Mouse (Mus musculus) hindbrain, embryonic 14.5 days (tissue): ENCODE data around the gene Ush2a. TPM values are rescaled to one million over a fixed set of nuclear protein-coding genes. Genes with fewer than 3 reads are reported as not detected.

Experiments used
- ATAC-seq: fragments of 200-750 bp; cut with Nextera tagmentation; 2 replicates; pipeline ENCODE4 v1.8.0; 2017; ENCODE audit warnings: moderate number of reproducible peaks, mild to moderate bottlenecking, moderate TSS enrichment, moderate library complexity; ENCODE audit not compliant: low FRiP score
- DNase-seq: peaks from one replicate; pipeline ENCODE4 v3.0.0-alpha.2; 2015; ENCODE audit warnings: low spot score
- H3K27ac ChIP-seq: fragments of 300-500 bp; sonication (generic); 2 replicates; pipeline ENCODE4 v1.5.1; 2014; ENCODE audit warnings: mild to moderate bottlenecking, moderate library complexity
- H3K27me3 ChIP-seq: fragments of 300-500 bp; sonication (generic); 2 replicates; pipeline ENCODE4 v1.6.1; 2014; ENCODE audit warnings: mild to moderate bottlenecking, low read length, mixed read lengths; ENCODE audit not compliant: control insufficient read depth, insufficient read depth
- H3K36me3 ChIP-seq: fragments of 300-500 bp; sonication (generic); replicated peaks from 2 replicates; pipeline ENCODE4 v1.6.1; 2014; ENCODE audit not compliant: control insufficient read depth, insufficient read depth
- H3K4me1 ChIP-seq: fragments of 300-500 bp; sonication (generic); replicated peaks from 2 replicates; pipeline ENCODE4 v1.6.1; 2014; ENCODE audit warnings: antibody characterized with exemption, low read length, mixed read lengths; ENCODE audit not compliant: control insufficient read depth, insufficient read depth
- H3K4me2 ChIP-seq: fragments of 300-500 bp; sonication (generic); replicated peaks from 2 replicates; pipeline ENCODE4 v1.6.1; 2014; ENCODE audit warnings: mild to moderate bottlenecking, moderate library complexity
- H3K4me3 ChIP-seq: fragments of 300-500 bp; sonication (generic); replicated peaks from 2 replicates; pipeline ENCODE4 v1.5.1; 2014; ENCODE audit warnings: mild to moderate bottlenecking, low read length
- H3K9ac ChIP-seq: fragments of 300-500 bp; sonication (generic); 2 replicates; pipeline ENCODE4 v1.6.1; 2014
- H3K9me3 ChIP-seq: fragments of 300-500 bp; sonication (generic); 2 replicates; pipeline ENCODE4 v1.6.1; 2016; ENCODE audit warnings: low read length; ENCODE audit not compliant: control insufficient read depth
- WGBS: fragments of 180-500 bp; shearing (Covaris S2); extraction: QIAGEN DNeasy Blood & Tissue Kit; methylation state at CpG from one replicate; pipeline ENCODE4 v1.1.7; 2014; 5-methylcytosine and 5-hydroxymethylcytosine counted together
- polyA plus RNA-seq: library from polyadenylated mRNA; unstranded; fragments of >200 nt; fragmentation: Nextera tagmentation; extraction: Ambion mirVana; gene quantifications from 2 replicates; pipeline ENCODE4 v1.2.1, GENCODE M21; 2014

Gene Ush2a
- polyA plus RNA-seq, 1 experiment from 2014 or later: 0.36 TPM

DNA sequence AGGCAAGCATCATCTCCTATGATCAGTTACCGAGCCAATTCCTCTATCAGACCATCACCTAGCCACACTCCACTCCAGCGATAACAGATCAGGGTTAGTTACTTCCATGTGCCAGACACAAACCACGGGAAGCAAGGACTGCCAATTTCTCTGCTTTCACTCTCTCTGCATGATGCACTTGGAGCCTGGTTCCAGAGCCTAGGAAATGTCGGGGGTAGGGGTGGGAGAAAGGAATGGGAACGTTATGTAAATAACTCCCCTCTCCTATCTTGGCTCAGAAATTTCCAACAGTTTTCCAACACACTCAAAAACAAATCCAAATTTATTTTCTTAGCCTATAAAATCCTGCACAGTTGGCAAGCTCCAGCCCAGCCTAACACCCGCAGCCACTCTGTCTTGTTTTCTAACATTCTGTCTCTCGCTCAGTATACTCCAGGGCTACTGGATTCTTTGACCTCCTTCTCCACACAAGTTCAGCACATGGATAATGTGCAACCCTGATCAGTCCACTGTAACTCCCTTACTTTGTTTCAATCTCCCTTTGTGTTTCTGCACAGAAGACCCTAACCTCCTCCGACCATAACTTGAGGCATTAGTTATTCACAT is 515.8 kb downstream of the Ush2a start:
- no peak for ATAC-seq
- no peaks in the 10 kb centered on the region for H3K4me1 ChIP-seq
- no peaks in the 10 kb centered on the region for H3K27me3 ChIP-seq
- 0 out of 2 replicates have a peak, but pooled peaks cover 10% of the 10 kb centered on the region for H3K9me3 ChIP-seq
- no peaks in the 10 kb centered on the region for H3K36me3 ChIP-seq
- H3K27ac ChIP-seq: no peak overlapping the region
- 76% methylated on average over 8 of the region's 8 CpGs for WGBS
- no peak overlapping the region for H3K9ac ChIP-seq
- no peak overlapping the region for H3K4me3 ChIP-seq
- DNase-seq: no peak
- no peak overlapping the region for H3K4me2 ChIP-seq

DNA sequence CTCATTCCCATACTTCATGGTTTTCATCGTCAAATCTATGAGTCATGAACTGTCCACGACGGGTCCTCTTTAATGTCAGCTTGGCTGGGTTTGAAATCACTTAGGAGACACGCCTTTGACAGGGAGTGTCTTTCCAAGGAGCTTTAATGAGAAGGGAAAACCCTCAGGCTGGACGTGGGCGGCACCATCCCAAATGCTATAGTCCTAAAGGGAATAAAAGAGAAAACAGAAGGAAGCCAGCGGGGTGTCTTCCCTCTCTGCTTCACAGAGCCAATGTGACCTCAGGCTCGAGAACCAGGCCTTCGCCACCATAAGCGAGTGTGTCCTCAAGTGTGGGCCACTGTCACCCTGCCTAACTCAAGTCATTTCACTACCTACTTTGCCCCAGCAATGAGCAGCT is 523.2 kb downstream of the Ush2a start:
- H3K27ac ChIP-seq: no peak overlapping the region
- H3K27me3 ChIP-seq: no peaks in the 10 kb centered on the region
- H3K9me3 ChIP-seq: no peaks in the 10 kb centered on the region
- DNase-seq (no peak), ATAC-seq (no peak)
- no peak overlapping the region for H3K4me2 ChIP-seq
- H3K4me1 ChIP-seq: no peaks in the 10 kb centered on the region
- H3K4me3 ChIP-seq: no peak overlapping the region
- no peaks in the 10 kb centered on the region for H3K36me3 ChIP-seq
- H3K9ac ChIP-seq: no peak overlapping the region
- 77% methylated on average over 10 of the region's 10 CpGs for WGBS

DNA sequence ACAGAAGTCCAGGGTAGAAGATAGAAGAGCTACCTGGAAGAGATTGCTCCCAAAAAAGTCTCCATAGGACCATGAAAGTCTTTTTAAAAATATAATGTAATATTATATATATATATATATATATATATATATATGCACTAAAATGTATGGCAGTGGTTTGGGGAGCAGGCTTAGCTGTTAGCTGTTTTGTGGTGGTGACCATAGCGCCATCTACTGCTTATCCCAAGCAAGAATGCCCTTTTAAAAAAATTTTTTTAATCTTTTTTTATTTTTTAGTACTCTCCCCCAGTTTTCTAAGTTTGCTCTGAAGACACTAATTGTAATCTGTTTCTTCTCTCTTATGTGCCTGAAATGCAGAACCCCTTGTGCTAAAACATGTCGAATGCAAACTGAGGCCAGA is 543.2 kb downstream of the Ush2a start:
- Histone ChIP-seq H3K4me1 (peaks cover 4% of the 10 kb centered on the region; the same call in 1 of the 2 replicates), H3K4me3 (no peak overlapping the region), H3K36me3 (no peaks in the 10 kb centered on the region), H3K27me3 (no peaks in the 10 kb centered on the region), H3K9ac (no peak overlapping the region), H3K27ac (no peak overlapping the region), H3K4me2 (no peak overlapping the region), H3K9me3 (no peaks in the 10 kb centered on the region)
- WGBS: 19% methylated on average over 2 of the region's 2 CpGs
- ATAC-seq: no peak
- DNase-seq: peak; percentile 40

DNA sequence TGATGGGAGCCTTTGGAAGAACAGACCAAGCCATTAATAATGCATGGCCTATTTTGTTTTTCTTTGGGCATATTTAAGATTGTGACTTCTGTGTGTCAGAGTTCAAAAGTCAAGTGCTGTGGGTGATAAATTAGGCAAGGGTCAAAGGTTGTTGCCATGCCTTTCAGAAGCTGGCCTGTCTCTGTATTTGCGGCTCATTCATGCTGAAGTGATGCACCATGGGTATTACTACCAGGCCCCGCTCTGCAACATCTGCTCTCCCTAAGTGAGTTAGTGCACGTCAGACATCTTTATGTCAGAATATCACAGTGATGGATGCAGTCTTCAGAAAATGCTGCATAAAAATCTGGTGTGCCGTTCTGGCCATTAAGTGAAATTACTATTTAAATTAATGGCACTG is 544.0 kb downstream of the Ush2a start:
- Histone ChIP-seq H3K9me3 (no peaks in the 10 kb centered on the region), H3K9ac (no peak overlapping the region), H3K4me2 (no peak overlapping the region), H3K4me3 (no peak overlapping the region), H3K27ac (no peak overlapping the region), H3K27me3 (no peaks in the 10 kb centered on the region), H3K36me3 (no peaks in the 10 kb centered on the region), H3K4me1 (peaks cover 4% of the 10 kb centered on the region; the same call in 1 of the 2 replicates)
- 16% methylated on average over 4 of the region's 4 CpGs for whole genome bisulfite sequencing
- DNase-seq (peak; percentile 34), ATAC-seq (no peak)

DNA sequence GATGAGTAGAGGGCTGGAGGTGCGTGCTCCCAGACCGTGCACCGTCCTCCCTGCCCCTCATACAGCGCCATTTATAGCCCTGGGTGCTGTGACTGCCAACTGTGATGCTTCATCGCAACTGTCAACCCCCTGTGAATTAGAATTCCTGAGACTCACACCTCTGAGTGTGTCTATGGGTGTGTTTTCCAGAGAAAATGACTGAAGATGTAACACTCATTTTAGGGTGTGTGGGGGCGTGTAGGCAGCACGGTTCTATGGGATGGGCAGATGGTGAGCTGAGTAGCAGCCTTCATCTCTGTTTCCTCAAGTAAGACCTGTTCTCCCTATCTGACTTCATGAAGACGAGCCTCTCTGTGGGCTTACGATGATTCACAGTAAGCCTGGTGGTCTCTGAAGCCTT is 548.8 kb downstream of the Ush2a start:
- no peak overlapping the region for H3K4me3 ChIP-seq
- ATAC-seq (no peak), DNase-seq (no peak)
- H3K4me1 ChIP-seq: peaks cover 4% of the 10 kb centered on the region; the same call in 1 of the 2 replicates
- no peak overlapping the region for H3K27ac ChIP-seq
- no peak overlapping the region for H3K9ac ChIP-seq
- H3K9me3 ChIP-seq: no peaks in the 10 kb centered on the region
- WGBS: 82% methylated on average over 9 of the region's 9 CpGs
- H3K36me3 ChIP-seq: no peaks in the 10 kb centered on the region
- H3K27me3 ChIP-seq: no peaks in the 10 kb centered on the region
- no peak overlapping the region for H3K4me2 ChIP-seq

DNA sequence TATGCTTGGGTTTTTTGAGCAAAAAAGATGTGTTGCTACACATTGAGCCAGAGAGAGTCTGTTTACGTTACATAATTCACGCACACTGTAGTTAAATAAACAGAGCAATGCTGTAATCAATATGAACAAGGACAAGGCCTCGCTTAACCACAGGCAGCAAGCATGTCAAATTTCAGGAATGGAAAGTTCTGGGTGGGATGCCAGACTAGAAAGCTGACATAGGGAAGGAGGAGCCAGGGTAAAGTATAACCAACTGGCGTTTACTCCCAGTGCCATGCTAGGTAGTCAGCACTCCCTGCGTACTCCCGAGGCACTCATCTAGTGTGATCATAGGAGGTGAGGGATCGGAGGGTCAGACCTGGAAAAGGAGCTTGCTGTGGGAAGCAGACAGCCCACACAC is 553.2 kb downstream of the Ush2a start:
- Histone ChIP-seq H3K27ac (no peak overlapping the region), H3K36me3 (no peaks in the 10 kb centered on the region), H3K4me3 (no peak overlapping the region), H3K4me1 (no peaks in the 10 kb centered on the region), H3K9me3 (no peaks in the 10 kb centered on the region), H3K9ac (no peak overlapping the region), H3K4me2 (no peak overlapping the region), H3K27me3 (no peaks in the 10 kb centered on the region)
- ATAC-seq: no peak
- no peak for DNase-seq
- WGBS: 92% methylated on average over 7 of the region's 7 CpGs

DNA sequence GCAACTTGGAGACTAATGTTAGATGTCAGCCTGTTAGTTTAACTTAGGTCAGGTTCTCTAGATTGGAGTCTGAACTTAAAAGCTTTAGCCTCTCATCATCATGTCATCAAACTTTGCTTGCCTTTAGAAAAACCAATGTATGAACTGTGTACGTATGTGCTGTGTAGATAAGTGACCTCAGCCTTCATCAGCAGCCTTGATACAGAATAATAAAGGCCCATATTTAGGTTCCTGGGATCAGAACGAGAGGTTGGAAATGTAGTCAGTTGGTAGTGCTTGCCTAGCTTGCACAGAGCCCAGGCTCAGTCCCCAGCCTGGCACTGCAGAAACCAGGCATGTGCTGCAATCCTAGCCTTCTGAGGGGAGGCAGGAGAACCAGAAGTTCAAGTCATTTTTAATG is 562.4 kb downstream of the Ush2a start:
- no peaks in the 10 kb centered on the region for H3K9me3 ChIP-seq
- no peak for DNase-seq

DNA sequence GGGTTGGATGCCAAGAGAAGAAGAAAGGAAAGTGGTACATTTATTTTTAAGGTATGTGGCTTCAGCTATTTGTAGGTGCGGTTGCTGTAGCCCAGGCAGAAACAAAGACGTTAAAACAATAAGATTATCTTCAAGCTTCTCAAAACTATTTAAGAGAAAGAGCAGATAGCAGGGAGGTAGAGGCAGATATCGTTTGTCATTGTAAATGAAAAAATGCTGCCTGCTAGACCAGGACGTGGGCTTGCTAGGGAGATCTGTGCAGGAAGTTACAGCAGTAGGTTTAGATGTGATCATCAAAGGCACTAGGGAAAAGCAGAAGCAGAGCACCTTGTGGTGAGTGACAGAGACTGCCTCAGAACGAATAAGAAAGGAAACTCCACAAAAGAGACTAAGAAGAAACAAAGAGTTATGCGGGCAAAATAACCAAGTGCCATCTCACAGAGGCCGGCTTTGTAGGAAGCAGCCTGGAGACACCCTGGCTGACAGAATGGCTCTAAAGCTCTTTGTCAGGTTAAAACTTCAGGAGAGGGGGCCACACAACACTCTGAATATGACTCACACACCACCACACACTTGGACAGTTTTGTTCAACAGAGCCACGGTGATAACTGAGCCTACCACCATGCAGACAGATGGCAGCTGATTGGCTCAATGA is 563.2 kb downstream of the Ush2a start:
- DNase-seq: no peak
- Histone ChIP-seq H3K27me3 (no peaks in the 10 kb centered on the region), H3K4me3 (no peak overlapping the region), H3K36me3 (no peaks in the 10 kb centered on the region), H3K4me1 (no peaks in the 10 kb centered on the region), H3K27ac (no peak overlapping the region), H3K9ac (no peak overlapping the region), H3K9me3 (no peaks in the 10 kb centered on the region), H3K4me2 (no peak overlapping the region)
- no peak for ATAC-seq
- 80% methylated on average over 8 of the region's 8 CpGs for WGBS

More for the DNA sequence above, 562.4 kb downstream of the Ush2a start:
- Histone ChIP-seq H3K4me1 (no peaks in the 10 kb centered on the region), H3K9ac (no peak overlapping the region), H3K36me3 (no peaks in the 10 kb centered on the region), H3K4me3 (no peak overlapping the region), H3K27me3 (no peaks in the 10 kb centered on the region), H3K27ac (no peak overlapping the region), H3K4me2 (no peak overlapping the region)
- no peak for ATAC-seq
- WGBS: 92% methylated on average over 2 of the region's 2 CpGs

DNA sequence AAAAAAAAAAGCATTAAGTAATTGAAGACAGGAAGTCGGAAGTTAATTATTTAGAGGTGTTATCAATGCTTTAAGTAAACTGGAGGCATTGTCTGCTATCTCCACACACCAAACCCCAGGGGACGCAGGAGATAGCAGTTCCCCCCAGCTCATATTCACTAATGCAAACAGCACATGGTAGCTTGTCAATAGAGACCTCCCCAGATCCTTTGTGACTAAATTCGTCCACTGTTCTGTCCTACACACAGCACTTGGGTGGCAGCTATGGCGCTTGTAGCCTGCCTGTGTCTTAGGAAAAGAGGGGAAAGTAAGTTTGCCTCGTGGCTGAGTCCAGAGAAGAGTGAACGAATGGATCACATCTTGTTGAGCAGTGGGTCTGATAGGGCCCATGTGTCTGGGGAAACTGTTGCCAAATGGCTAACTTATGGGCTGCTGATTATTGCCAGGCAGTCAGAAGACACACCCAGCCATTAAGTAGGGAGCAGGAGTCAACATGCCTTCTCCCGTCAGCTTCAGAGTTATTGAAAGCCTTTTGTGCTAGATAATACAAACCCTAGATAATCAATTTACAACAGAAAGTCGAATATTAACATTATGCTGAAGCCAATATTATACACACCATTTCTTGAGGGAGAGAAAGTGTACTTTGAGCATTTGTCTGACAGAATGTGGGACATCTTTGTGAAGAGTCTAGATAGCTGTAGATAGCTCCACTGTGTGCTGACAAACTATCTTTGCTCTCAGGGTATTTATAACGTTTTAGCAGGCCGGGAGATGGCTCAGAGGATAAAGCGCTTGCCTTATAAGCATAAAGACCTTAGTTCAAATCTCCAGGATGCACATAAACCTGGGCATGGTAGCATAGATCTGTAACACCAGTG is 568.9 kb downstream of the Ush2a start:
- Histone ChIP-seq H3K9ac (no peak overlapping the region), H3K4me1 (no peaks in the 10 kb centered on the region), H3K36me3 (no peaks in the 10 kb centered on the region), H3K4me2 (no peak overlapping the region), H3K9me3 (no peaks in the 10 kb centered on the region), H3K4me3 (no peak overlapping the region), H3K27ac (no peak overlapping the region), H3K27me3 (no peaks in the 10 kb centered on the region)
- ATAC-seq: no peak
- no peak for DNase-seq
- WGBS: 63% methylated on average over 11 of the region's 11 CpGs
